Mouse (Mus musculus) thymus, postnatal 36 days (tissue): ENCODE data around the gene Sned1.
"Not testable (repeated sequence)": the region's sequence is repeated elsewhere in the genome, so short reads cannot be mapped to it uniquely, and the experiment has no call there.

Experiments
- DNase-seq, 2 experiments: peaks; one replicate each; pipeline ENCODE4 v3.0.0; 2022; ENCODE audit warnings: mixed read lengths in 2 of 2

Sned1 gene

DNA sequence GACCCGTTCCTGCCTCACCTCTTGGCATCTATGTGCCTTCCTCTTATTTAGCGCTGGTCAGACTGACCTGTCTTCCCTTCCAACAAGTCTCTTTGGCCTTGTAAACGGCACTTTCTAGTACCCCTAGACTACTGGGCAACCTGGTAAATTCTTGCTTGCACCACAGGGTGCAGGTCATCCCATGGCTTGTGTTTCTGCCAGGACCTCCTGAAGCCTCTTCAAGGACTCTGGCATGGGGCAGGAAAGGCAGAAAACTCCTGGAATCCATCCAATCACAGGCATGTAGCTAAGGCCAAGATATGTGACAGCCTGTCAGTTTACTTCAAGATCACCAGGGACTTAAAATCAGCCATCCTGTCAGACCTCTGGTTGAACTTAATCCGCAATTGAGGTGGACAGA lies 6.0 kb upstream of the Sned1 start:
- no peak for DNase-seq

- DNase-seq = no peak
These were observed 894 bp downstream of the Sned1 start for GRCm38 (mm10) chr1:93236545-93236924.

GRCm38 (mm10) chr1:93237676-93238075 lies 2.0 kb downstream of the Sned1 start:
- DNase-seq = no peak

DNA sequence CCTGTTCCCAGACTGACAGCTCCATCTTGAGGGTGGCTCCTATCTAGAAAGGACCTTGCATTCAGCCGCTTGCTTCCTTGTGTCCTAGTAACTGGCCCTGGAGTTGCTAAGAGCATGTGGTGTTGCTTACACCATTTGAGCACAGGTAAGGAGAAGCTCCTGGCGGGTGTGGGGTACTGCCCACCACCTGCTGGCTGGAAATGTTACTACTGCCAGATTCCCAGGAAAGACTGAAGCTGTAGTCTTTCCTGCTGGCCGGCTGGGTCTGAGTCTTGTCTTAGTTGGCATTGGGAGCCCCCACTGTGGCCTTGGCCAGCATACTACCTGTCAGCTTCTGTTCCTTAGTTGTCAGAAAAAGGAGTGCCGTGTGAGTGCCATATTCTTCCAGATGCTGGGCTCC lies 2.6 kb downstream of the Sned1 start:
- DNase-seq = no peak

- no peak for DNase-seq
These were observed 10.3 kb downstream of the Sned1 start for GRCm38 (mm10) chr1:93245936-93246335.

DNA sequence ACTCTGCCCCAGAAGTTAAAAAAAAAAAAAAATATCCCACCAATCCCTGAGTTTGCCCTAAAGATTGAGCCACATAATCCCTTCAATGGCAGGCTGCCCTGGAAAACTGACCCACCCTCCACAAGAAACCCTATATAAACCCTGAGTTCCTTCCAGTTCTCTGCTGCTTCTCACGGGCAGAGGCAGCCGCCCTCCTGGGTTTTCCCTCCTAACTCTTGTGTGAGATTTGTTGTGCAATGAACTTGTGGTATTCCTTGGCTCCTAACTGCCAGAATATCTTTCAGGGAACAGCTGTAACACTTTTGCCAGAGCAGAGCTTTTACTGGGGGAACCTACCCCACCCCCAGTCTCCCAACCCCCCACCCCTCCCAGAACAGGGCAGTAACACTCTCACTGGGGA lies 16.9 kb downstream of the Sned1 start:
- no peak for DNase-seq

- no peak for DNase-seq
These were observed 20.1 kb downstream of the Sned1 start for GRCm38 (mm10) chr1:93255761-93256160.

DNA sequence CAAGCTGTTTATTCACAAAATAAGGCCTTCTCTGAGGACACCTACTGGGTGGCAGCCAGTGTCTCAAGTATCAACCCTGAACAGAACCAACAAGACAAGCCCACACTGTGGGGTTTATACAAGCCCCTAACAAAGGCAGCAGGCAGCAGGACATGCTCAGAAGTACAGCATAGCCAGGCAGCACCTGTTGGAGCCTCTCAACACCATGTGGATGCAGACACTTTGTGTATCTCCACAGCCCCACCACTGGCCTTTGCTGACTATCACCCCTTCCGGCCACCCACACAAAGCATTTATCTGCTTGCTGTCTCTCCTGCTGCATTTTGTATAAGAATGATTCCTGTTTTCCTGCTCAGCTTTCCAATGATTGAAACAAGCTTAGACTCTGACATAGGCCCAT lies 21.9 kb downstream of the Sned1 start:
- DNase-seq = no peak

GRCm38 (mm10) chr1:93267207-93267606 lies 31.6 kb downstream of the Sned1 start:
- no peak for DNase-seq

DNA sequence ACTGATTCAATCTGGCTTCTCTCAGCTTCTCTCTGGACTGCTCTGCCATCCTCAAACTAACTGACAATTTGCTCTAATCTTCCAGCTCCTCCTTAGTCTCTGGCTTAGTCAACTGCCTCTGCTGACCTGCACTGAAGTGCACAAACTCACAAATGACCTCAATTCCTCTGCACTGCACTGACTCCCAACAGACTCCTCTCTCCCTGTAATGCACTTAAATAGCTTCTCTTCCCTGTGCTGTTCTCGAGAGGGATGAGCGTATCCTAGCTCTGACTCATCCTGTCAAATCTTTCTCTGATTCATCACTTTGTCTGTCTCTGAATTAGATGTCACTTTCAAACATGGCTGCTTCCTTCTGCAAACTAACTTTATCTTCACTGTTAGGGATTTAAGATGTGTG lies 32.6 kb downstream of the Sned1 start:
- no peak for DNase-seq

DNA sequence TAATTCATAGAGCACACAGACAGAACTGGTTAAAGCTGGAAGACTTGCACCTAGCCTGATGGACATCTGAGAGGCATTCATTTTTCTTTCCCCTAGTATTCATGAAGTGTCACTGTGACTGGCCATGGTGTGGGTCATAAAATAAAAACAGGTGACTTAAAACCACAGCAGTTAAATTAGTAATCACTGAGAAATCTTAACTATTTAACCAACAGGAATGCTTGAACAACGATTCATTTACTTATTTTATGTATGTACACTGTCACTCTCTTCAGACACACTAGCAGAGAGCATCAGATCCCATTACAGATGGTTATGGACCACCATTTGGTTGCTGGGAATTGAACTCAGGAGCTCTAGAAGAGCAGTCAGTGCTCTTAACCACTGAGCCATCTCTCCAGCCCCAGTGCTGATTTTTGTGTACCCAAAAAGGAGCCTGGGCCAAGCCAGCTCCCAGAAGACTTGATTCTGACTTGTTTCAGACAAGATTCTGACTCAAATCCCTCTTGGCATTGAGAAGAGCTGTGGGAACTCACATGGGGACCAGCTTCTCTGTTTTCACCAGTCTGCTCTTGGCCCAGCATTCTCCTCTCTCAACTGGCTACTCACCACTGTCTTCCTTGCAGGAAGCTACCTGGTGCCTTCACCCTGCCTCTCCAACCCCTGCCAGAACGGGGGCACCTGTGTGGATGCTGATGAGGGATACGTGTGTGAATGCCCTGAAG lies 35.0 kb downstream of the Sned1 start:
- no peak for DNase-seq

DNA sequence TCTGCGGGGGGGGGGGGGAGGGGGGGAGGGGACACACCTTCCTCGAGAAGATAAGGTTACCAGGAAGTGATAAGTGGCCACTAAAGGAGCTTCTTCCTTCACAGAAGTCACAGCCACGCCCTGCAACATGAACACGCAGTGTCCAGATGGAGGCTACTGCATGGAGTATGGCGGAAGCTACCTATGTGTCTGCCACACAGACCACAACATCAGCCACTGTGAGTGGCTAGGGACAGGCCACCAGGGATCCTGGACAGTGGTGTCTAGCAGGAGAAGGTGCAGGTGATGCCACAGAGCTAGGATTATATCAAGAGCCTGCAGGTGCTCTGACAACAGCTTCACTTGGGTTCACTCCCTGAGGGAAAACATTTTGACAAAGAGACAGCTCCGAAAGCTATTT lies 36.1 kb downstream of the Sned1 start:
- no peak for DNase-seq

DNA sequence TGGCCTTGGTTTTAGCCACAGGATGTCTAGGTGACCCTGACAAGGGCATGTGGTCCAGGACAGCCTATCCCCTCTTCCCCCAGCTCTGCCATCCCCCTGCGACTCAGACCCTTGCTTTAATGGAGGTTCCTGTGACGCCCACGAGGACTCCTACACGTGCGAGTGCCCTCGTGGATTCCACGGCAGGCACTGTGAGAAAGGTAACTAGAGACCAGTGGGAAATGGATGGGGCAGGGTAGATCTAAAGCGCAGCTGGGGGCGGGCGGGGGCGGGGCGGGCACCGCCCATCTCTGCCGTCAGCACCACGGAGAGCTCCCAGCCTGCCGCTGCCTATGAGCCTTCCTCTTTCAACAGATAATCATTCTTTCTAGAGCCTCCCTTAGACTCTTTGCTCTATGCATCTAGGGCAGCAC lies 36.8 kb downstream of the Sned1 start:
- DNase-seq = peak; percentile 42 to 44

GRCm38 (mm10) chr1:93275561-93275960 lies 39.9 kb downstream of the Sned1 start:
- no peak for DNase-seq

DNA sequence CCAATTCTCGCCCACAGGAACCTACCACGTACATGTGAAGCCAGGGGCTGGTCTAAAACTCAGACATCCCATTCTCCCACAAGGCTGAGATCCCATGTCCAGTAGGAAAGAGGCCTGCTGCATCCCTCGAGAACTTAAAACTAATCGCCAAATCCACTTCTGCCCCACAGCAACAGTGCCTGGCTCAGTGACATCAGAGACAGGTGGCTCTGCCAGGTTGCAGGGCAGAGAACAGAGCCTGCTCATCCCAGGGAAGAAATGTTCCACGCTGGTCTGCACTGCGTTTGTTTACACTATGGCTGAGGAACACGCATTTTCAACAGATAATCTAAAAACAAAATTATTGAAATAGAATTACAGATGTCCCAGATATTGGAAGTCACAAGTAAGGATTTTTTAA lies 41.4 kb downstream of the Sned1 start:
- no peak for DNase-seq

DNA sequence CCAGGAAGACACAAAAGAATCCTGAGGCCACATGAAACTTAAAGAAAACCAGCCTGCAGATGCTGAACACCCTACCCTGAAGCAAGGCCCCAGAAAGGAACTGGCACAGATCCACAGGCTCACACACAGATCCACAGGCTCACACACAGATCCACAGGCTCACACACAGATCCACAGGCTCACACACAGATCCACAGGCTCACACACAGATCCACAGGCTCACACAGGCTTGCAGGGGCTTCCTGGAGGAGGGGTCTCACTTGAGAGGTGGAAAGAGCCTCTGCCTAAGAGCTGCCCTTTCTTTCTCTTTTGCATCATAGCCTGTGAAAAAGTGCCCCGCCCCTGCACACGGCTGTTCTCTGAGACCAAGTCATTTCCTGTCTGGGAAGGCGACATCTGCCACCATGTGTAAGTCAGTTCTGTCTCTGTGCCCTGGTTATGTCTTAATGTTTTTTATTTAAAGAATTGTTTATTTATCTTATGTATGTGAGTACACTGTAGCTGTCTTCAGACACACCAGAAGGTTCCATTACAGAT lies 54.1 kb downstream of the Sned1 start:
- DNase-seq = peak in 1 of 2 experiments; percentile 8

GRCm38 (mm10) chr1:93290956-93291355 lies 55.3 kb downstream of the Sned1 start:
- DNase-seq = no peak

DNA sequence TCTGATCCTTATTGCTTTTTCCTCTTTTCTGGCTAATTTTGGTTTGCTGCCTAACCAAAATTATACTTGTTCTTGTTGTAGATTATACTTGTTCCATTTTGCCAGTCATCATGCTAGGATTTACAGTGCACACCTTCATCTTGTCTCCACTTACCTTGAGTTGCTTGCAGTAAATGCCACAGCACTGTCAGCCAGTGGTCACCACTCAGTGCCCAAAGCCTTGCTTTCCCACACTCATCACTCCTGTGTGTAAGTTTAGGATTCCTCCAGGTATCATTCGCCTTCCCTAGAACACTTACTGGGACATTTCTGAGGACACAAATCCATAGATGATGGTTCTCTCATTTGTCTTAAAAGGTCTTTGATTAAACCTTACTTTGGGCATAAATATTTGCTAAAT lies 56.0 kb downstream of the Sned1 start:
- DNase-seq = no peak

GRCm38 (mm10) chr1:93292006-93292405 lies 56.4 kb downstream of the Sned1 start:
- no peak for DNase-seq

GRCm38 (mm10) chr1:93294491-93294890 lies 58.9 kb downstream of the Sned1 start:
- DNase-seq = not testable (repeated sequence)

DNA sequence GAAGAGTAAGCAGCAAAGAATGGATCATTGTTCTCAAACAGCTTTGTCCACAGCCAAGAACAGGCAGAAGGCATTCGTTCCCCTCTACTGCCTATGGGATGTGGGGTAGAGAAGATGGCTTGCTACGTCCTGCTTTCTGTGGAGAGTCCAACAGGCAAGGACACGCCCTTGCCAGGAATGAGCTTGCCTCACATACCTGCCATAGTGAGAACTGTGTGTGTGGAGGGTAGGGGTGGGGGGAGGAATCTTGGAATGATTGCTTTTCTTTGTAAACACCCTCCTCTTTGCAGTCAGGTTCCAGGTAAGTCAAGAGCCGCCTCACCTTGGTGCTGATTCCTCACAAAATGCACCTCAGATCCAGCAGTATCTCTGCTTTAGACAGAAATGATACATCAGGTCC lies 64.2 kb downstream of the Sned1 start:
- no peak for DNase-seq

DNA sequence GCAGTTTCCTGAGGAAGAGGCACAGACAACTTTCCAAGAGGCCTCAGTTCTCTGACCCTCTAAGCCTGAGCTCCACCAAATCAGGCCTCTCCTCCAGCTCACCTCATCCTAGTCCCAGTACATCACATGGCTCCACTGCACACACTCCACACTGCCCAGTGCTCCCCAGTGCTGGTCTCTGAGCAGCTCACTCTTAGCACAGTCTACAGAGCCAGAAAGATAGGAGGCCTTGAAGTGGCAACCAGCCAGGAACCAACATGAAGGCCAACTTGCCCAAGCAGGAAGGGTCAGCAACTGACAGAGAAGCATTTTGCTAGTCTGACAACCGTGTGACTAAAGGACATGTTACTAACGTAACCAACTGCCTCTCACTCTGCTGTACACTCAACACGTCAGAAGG lies 64.9 kb downstream of the Sned1 start:
- DNase-seq = no peak

GRCm38 (mm10) chr1:93305581-93306337 lies 70.1 kb downstream of the Sned1 start, which contains the start of gene Mterf4:
TSS of gene Mterf4 (minus strand) at chr1:93305915.
- peak; percentile 77 to 78 for DNase-seq

GRCm38 (mm10) chr1:93323973-93324372 lies 88.3 kb downstream of the Sned1 start:
- DNase-seq = no peak
